Mouse (Mus musculus): ENCODE results near the gene Il3ra.

DNA sequence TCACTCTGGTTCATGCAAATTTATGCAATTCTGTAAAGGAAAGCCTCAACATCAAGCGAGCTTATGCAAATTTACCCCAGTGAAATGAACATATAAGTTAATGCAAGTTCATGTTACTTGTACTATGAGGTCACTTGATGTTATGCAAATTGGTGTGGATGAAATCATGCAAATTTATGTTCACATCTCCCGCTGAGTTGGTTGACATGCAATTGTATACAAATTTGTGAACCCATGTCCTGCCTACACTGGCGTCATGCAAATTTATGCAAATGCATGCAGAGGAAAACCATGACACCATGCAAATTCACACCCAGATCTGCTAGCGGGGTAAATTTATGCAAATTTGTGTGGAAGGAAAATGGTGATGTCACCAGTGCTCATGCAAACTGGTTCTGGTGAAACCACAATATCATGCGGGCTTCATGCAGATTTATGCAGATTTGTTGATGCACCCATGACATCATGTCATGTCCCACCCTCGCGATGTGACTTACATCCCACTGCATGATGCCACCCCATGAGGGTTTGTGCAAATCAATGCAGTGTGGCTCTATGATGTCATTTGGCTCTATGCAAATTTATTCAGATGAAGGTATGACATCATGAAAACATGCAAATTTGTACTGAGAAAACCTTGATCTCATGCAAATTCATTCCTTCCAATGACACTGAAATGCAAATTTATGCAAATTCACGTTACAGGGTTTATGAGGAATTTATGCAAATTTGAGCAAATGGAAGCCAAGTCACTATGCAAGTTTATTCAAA, 7.8 kb downstream of the Il3ra start:
- TF ChIP-seq CHD2 (IDR thresholded peaks at IDR 0.05; ENCODE audit: low read depth, low read length): no peak
- no peak for TF ChIP-seq ZNF384 (IDR thresholded peaks at IDR 0.05; ENCODE audit: low read depth, low read length)

Data from ES-E14 (cell line).